Mouse (Mus musculus) midbrain, embryonic 11.5 days (tissue): ENCODE measurements around the gene Nek10. TPM values are rescaled to one million over a fixed set of nuclear protein-coding genes. Genes with fewer than 3 reads are reported as not detected.

ENCODE experiments used
- ATAC-seq: fragments of 200-750 bp; cut with Nextera tagmentation; 2 replicates; pipeline ENCODE4 v1.8.0; 2017; ENCODE audit warnings: moderate TSS enrichment, moderate library complexity; ENCODE audit not compliant: low FRiP score
- DNase-seq: peaks from one replicate; pipeline ENCODE4 v3.0.0; 2015; ENCODE audit warnings: low spot score; ENCODE audit errors: missing footprints
- H3K27ac ChIP-seq: fragments of 300-500 bp; sonication (generic); 2 replicates; pipeline ENCODE4 v1.5.1; 2014; ENCODE audit warnings: low read depth, low read length
- H3K27me3 ChIP-seq: fragments of 300-500 bp; sonication (generic); 2 replicates; pipeline ENCODE4 v1.6.1; 2014; ENCODE audit warnings: mild to moderate bottlenecking, low read length, moderate library complexity, mixed read lengths; ENCODE audit not compliant: control insufficient read depth, insufficient read depth
- H3K36me3 ChIP-seq: fragments of 300-500 bp; sonication (generic); 2 replicates; pipeline ENCODE4 v1.6.1; 2014; ENCODE audit warnings: mild to moderate bottlenecking, low read length, moderate library complexity, mixed read lengths; ENCODE audit not compliant: control insufficient read depth, insufficient read depth
- H3K4me1 ChIP-seq: fragments of 300-500 bp; sonication (generic); 2 replicates; pipeline ENCODE4 v1.6.1; 2014; ENCODE audit warnings: low read length; ENCODE audit not compliant: control insufficient read depth, insufficient read depth
- H3K4me2 ChIP-seq: fragments of 300-500 bp; sonication (generic); 2 replicates; pipeline ENCODE4 v1.6.1; 2014; ENCODE audit warnings: mild to moderate bottlenecking, moderate library complexity
- H3K4me3 ChIP-seq: fragments of 300-500 bp; sonication (generic); 2 replicates; pipeline ENCODE4 v1.5.1; 2014; ENCODE audit warnings: low read depth, low read length
- H3K9ac ChIP-seq: fragments of 300-500 bp; sonication (generic); 2 replicates; pipeline ENCODE4 v1.6.1; 2014; ENCODE audit warnings: low read length
- H3K9me3 ChIP-seq: fragments of 300-500 bp; sonication (generic); 2 replicates; pipeline ENCODE4 v1.6.1; 2016; ENCODE audit warnings: low read length; ENCODE audit not compliant: control insufficient read depth
- WGBS: fragments of 180-500 bp; shearing (Covaris S2); extraction: QIAGEN DNeasy Blood & Tissue Kit; methylation state at CpG from one replicate; pipeline ENCODE4 v1.1.7; 2014; 5-methylcytosine and 5-hydroxymethylcytosine counted together
- polyA plus RNA-seq: library from polyadenylated mRNA; unstranded; fragments of >200 nt; fragmentation: Nextera tagmentation; extraction: Ambion mirVana; gene quantifications from 2 replicates; pipeline ENCODE4 v1.2.1, GENCODE M21; 2014

Gene Nek10
- polyA plus RNA-seq, 1 experiment from 2014 or later: 0.03 TPM

- Histone ChIP-seq H3K27ac (no peak overlapping the region), H3K4me2 (no peak overlapping the region)
- 27% methylated on average over 7 of the region's 7 CpGs for WGBS
Measured at GRCm38 (mm10) chr14:14863690-14864356, 60.6 kb downstream of the Nek10 start.

GRCm38 (mm10) chr14:14869239-14869638 lies 66.0 kb downstream of the Nek10 start:
- H3K36me3 ChIP-seq: no peaks in the 10 kb centered on the region
- WGBS: 86% methylated on average over 2 of the region's 2 CpGs
- no peaks in the 10 kb centered on the region for H3K9me3 ChIP-seq
- no peaks in the 10 kb centered on the region for H3K4me1 ChIP-seq
- no peak overlapping the region for H3K9ac ChIP-seq
- no peak for ATAC-seq
- no peak overlapping the region for H3K4me3 ChIP-seq
- no peaks in the 10 kb centered on the region for H3K27me3 ChIP-seq
- DNase-seq: no peak
- no peak overlapping the region for H3K4me2 ChIP-seq
- H3K27ac ChIP-seq: no peak overlapping the region

More at GRCm38 (mm10) chr14:14863690-14864356, 60.6 kb downstream of the Nek10 start:
- DNase-seq (peak; percentile 97), ATAC-seq (peak; percentile 86)
- H3K27me3 ChIP-seq: no peaks in the 10 kb centered on the region
- no peaks in the 10 kb centered on the region for H3K36me3 ChIP-seq
- H3K9ac ChIP-seq: no peak overlapping the region
- H3K9me3 ChIP-seq: no peaks in the 10 kb centered on the region
- H3K4me1 ChIP-seq: no peaks in the 10 kb centered on the region
- no peak overlapping the region for H3K4me3 ChIP-seq

- H3K27me3 ChIP-seq: no peaks in the 10 kb centered on the region
- no peak overlapping the region for H3K4me2 ChIP-seq
- DNase-seq (no peak), ATAC-seq (no peak)
- H3K27ac ChIP-seq: no peak overlapping the region
- 93% methylated on average over 2 of the region's 2 CpGs for WGBS
- H3K9ac ChIP-seq: no peak overlapping the region
- no peaks in the 10 kb centered on the region for H3K9me3 ChIP-seq
- no peaks in the 10 kb centered on the region for H3K36me3 ChIP-seq
- no peak overlapping the region for H3K4me3 ChIP-seq
- H3K4me1 ChIP-seq: no peaks in the 10 kb centered on the region
Measured at GRCm38 (mm10) chr14:14870059-14870458, 66.8 kb downstream of the Nek10 start.

GRCm38 (mm10) chr14:14870463-14870862 lies 67.2 kb downstream of the Nek10 start:
- Histone ChIP-seq H3K36me3 (no peaks in the 10 kb centered on the region), H3K27ac (no peak overlapping the region), H3K4me2 (no peak overlapping the region), H3K4me3 (no peak overlapping the region), H3K9me3 (no peaks in the 10 kb centered on the region), H3K9ac (no peak overlapping the region), H3K4me1 (no peaks in the 10 kb centered on the region), H3K27me3 (no peaks in the 10 kb centered on the region)
- no peak for ATAC-seq
- DNase-seq: no peak
- 85% methylated on average over 3 of the region's 3 CpGs for WGBS

GRCm38 (mm10) chr14:14871121-14871520 lies 67.9 kb downstream of the Nek10 start:
- Histone ChIP-seq H3K9me3 (no peaks in the 10 kb centered on the region), H3K9ac (no peak overlapping the region), H3K4me3 (no peak overlapping the region), H3K36me3 (no peaks in the 10 kb centered on the region), H3K27ac (no peak overlapping the region), H3K27me3 (no peaks in the 10 kb centered on the region), H3K4me1 (no peaks in the 10 kb centered on the region), H3K4me2 (no peak overlapping the region)
- no peak for ATAC-seq
- WGBS: 90% methylated on average over 1 of the region's 1 CpGs
- no peak for DNase-seq

GRCm38 (mm10) chr14:14871700-14872099 lies 68.5 kb downstream of the Nek10 start:
- Histone ChIP-seq H3K4me3 (no peak overlapping the region), H3K36me3 (no peaks in the 10 kb centered on the region), H3K4me2 (no peak overlapping the region), H3K27ac (no peak overlapping the region), H3K9me3 (no peaks in the 10 kb centered on the region), H3K4me1 (no peaks in the 10 kb centered on the region), H3K27me3 (no peaks in the 10 kb centered on the region), H3K9ac (no peak overlapping the region)
- ATAC-seq (no peak), DNase-seq (no peak)
- 77% methylated on average over 4 of the region's 4 CpGs for WGBS

- Histone ChIP-seq H3K4me2 (no peak overlapping the region), H3K27ac (no peak overlapping the region), H3K27me3 (no peaks in the 10 kb centered on the region), H3K9ac (no peak overlapping the region), H3K36me3 (no peaks in the 10 kb centered on the region), H3K4me3 (no peak overlapping the region), H3K4me1 (no peaks in the 10 kb centered on the region), H3K9me3 (no peaks in the 10 kb centered on the region)
- ATAC-seq (no peak), DNase-seq (no peak)
- 27% methylated on average over 4 of the region's 4 CpGs for WGBS
Measured at GRCm38 (mm10) chr14:14893932-14894652, 90.9 kb downstream of the Nek10 start.

- no peak overlapping the region for H3K4me2 ChIP-seq
- no peak for ATAC-seq
- no peaks in the 10 kb centered on the region for H3K27me3 ChIP-seq
- H3K36me3 ChIP-seq: no peaks in the 10 kb centered on the region
- no peak overlapping the region for H3K27ac ChIP-seq
- H3K4me3 ChIP-seq: no peak overlapping the region
- H3K4me1 ChIP-seq: no peaks in the 10 kb centered on the region
- no peak overlapping the region for H3K9ac ChIP-seq
- H3K9me3 ChIP-seq: no peaks in the 10 kb centered on the region
- no peak for DNase-seq
Measured at GRCm38 (mm10) chr14:14894776-14895175, 91.6 kb downstream of the Nek10 start.

- H3K27me3 ChIP-seq: no peaks in the 10 kb centered on the region
- H3K27ac ChIP-seq: no peak overlapping the region
- no peaks in the 10 kb centered on the region for H3K4me1 ChIP-seq
- DNase-seq (no peak), ATAC-seq (no peak)
- no peaks in the 10 kb centered on the region for H3K36me3 ChIP-seq
- no peak overlapping the region for H3K4me2 ChIP-seq
- no peaks in the 10 kb centered on the region for H3K9me3 ChIP-seq
- WGBS: 95% methylated on average over 2 of the region's 2 CpGs
- no peak overlapping the region for H3K4me3 ChIP-seq
- H3K9ac ChIP-seq: no peak overlapping the region
Measured at GRCm38 (mm10) chr14:14895363-14895762, 92.1 kb downstream of the Nek10 start.
